Mouse (Mus musculus) heart, adult 2 months (tissue): ENCODE results near the gene Tmem107.

ENCODE experiments used
- CTCF ChIP-seq: fragments of 200-600 bp; IDR thresholded peaks from 2 replicates; pipeline ENCODE4 v1.8.1; 2022; ENCODE audit warnings: antibody characterized with exemption, mild to moderate bottlenecking, moderate library complexity
- EP300 ChIP-seq: fragments of 200-500 bp; IDR thresholded peaks from 2 replicates; pipeline ENCODE4 v1.6.1; 2011; ENCODE audit warnings: low read depth, low read length, control low read depth; ENCODE audit not compliant: insufficient read depth
- POLR2A ChIP-seq: fragments of 200-500 bp; IDR thresholded peaks from 2 replicates; pipeline ENCODE4 v1.6.1; 2011; ENCODE audit warnings: mild to moderate bottlenecking, low read depth, low read length, control low read depth; ENCODE audit not compliant: insufficient read depth

DNA sequence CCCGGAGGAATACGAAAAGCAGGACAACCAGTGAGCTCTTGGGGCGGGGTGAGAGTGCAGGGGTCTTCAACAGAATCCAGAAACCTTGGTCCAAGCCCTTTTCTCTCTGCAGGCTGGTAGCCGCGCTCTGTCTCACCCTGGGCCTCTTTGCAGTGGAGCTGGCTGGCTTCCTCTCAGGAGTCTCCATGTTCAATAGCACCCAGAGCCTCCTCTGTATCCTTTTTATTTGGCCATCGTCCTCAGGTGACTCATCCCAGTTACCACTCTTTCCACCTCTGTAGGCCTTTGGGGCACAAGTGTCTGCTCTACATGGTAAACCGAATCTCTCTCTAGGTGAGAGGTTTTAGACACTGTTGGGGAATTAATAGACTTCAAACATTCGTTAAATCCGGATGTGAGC is 656 bp downstream of the Tmem107 start:
- no peak for TF ChIP-seq CTCF
- no peak for TF ChIP-seq POLR2A
- TF ChIP-seq EP300 = no peak
